8 mouse cellular contexts compared by ENCODE assay signal in genomic region chr6:86194941-86195932, GRCm38 (mm10). TPM values are rescaled to one million over a fixed set of nuclear protein-coding genes. Genes with fewer than 3 reads are reported as not detected.
A peak's percentile ranks its signal among the peaks of the same experiment; 100 is the strongest.
DNase-seq lines count a peak whose midpoint lies in the region; ATAC-seq lines count a peak whose summit lies in the region.

Gene Tgfa, plus strand, starts transcription at chr6:86195223.

- H3K9me3 ChIP-seq in forebrain, embryonic 16.5 days (ENCODE audit: control insufficient read depth, low read length): no peaks in the 10 kb centered on the region
- H3K9me3 ChIP-seq in lung, embryonic 16.5 days (ENCODE audit: control insufficient read depth, low read length): no peaks in the 10 kb centered on the region

- peak within 1 kb of the TSS; percentile 80 for H3K9ac ChIP-seq in forebrain, embryonic 16.5 days (replicated peaks; ENCODE audit: low read depth, low read length)
- H3K9ac ChIP-seq in lung, embryonic 16.5 days (ENCODE audit: low read length): peak within 1 kb of the TSS; percentile 59

- no peaks in the 10 kb centered on the region for H3K36me3 ChIP-seq in forebrain, embryonic 16.5 days (ENCODE audit: control insufficient read depth, insufficient read depth)
- H3K36me3 ChIP-seq in lung, embryonic 16.5 days (ENCODE audit: control insufficient read depth, insufficient read depth, low read length): no peaks in the 10 kb centered on the region

- under 1% methylated on average over 85 of the region's 97 CpGs for WGBS in forebrain, embryonic 16.5 days
- under 1% methylated on average over 85 of the region's 97 CpGs for WGBS in lung, embryonic 16.5 days

- peaks cover 19% of the 10 kb centered on the region for H3K4me1 ChIP-seq in forebrain, embryonic 16.5 days (replicated peaks; ENCODE audit: control insufficient read depth, insufficient read depth, low read length)
- H3K4me1 ChIP-seq in lung, embryonic 16.5 days (replicated peaks; ENCODE audit: control insufficient read depth, insufficient read depth, low read length): peaks cover 3% of the 10 kb centered on the region

- peaks cover 5% of the 10 kb centered on the region for H3K27me3 ChIP-seq in forebrain, embryonic 16.5 days (replicated peaks; ENCODE audit: control insufficient read depth, insufficient read depth, low read length)
- H3K27me3 ChIP-seq in lung, embryonic 16.5 days (ENCODE audit: control insufficient read depth, insufficient read depth, low read depth, low read length): peaks cover 26% of the 10 kb centered on the region

- peak within 1 kb of the TSS; percentile 91 for H3K4me2 ChIP-seq in forebrain, embryonic 16.5 days (ENCODE audit: low read length)
- H3K4me2 ChIP-seq in lung, embryonic 16.5 days (ENCODE audit: low read depth, low read length): peak within 1 kb of the TSS; percentile 93

- ATAC-seq in forebrain, embryonic 16.5 days: peak; percentile 71
- ATAC-seq in hematopoietic stem cell, adult 5-6 weeks (replicated peaks in 1 of 2; ENCODE audit: insufficient read depth in 1 of 2, low FRiP score in 2 of 2, low TSS enrichment in 1 of 2, low read depth in 1 of 2, poor library complexity in 2 of 2, severe bottlenecking in 2 of 2): peak; percentile 83 to 86
- peak; percentile 94 for ATAC-seq in lung, embryonic 16.5 days (ENCODE audit: low read depth)
- ATAC-seq in monocyte, adult 5-6 weeks (replicated peaks; ENCODE audit: insufficient number of reproducible peaks, low FRiP score, low TSS enrichment, poor library complexity, severe bottlenecking): no peak

- H3K27ac ChIP-seq in forebrain, embryonic 16.5 days (ENCODE audit: low read length): peak within 1 kb of the TSS; percentile 15; the same call in 1 of the 2 replicates
- H3K27ac ChIP-seq in lung, embryonic 16.5 days (ENCODE audit: low read length): peak within 1 kb of the TSS; percentile 71

- H3K4me3 ChIP-seq in forebrain, embryonic 16.5 days (replicated peaks; ENCODE audit: low read length): peak within 1 kb of the TSS; percentile 75
- H3K4me3 ChIP-seq in lung, embryonic 16.5 days (ENCODE audit: low read length): peak within 1 kb of the TSS; percentile 66

- peak; percentile 79 for DNase-seq in Muller cell, postnatal 12 days (ENCODE audit: inconsistent ontology term)
- peak; percentile 61 for DNase-seq in cerebellum, adult 11-12 months
- peak; percentile 76 for DNase-seq in layer of hippocampus, adult 9-11 months
- DNase-seq in retina, embryonic 14.5 days (ENCODE audit: low spot score): peak; percentile 67

RNA-seq across cellular contexts. Expression of gene Tgfa, which starts in this region (rescaled TPM):
- polyA plus RNA-seq in forebrain, embryonic 16.5 days (2015; fragmentation: Nextera tagmentation; extraction: Ambion mirVana): 14.6 and 19.7 TPM in 2 replicates
- 0.25 TPM in 1 of 2 replicates, not detected in the other for total RNA-seq in hematopoietic stem cell, adult 5-6 weeks (2017)
- polyA plus RNA-seq in lung, embryonic 16.5 days (2015; fragmentation: Nextera tagmentation; extraction: Ambion mirVana): 3.8 and 4.3 TPM in 2 replicates
- total RNA-seq in monocyte, adult 5-6 weeks (2017): 0.10 TPM in 1 of 3 replicates, not detected in the others

Comparison
In these comparisons a context has a peak if more than half of its experiments do, and no peak if none do; other contexts are left out.
1. Peak in ATAC-seq in hematopoietic stem cell, adult 5-6 weeks; RNA of the gene not detected or under 1 TPM.